Mouse (Mus musculus) left cerebral cortex, postnatal 10 days (tissue): Measurements from ENCODE around the gene Cpm. TPM values are rescaled to one million over a fixed set of nuclear protein-coding genes. Genes with fewer than 3 reads are reported as not detected.

Source experiments
- DNase-seq, 2 experiments: peaks; one replicate each; pipeline ENCODE4 v3.0.0; 2021 to 2022; ENCODE audit warnings: low spot score in 2 of 2, mixed read lengths in 1 of 2; ENCODE audit errors: extremely low spot score in 1 of 2
- intact Hi-C: fragments of 180-260 bp; cut with DNase I; formaldehyde crosslinking; loops from one replicate; pipeline ENCODE4 v1.15.1; 2025
- total RNA-seq, 2 experiments: library from RNA; stranded (reverse); gene quantifications; 2 replicates each; pipeline ENCODE4 v1.2.3; 2021

Cpm gene
- total RNA-seq, 2 experiments from 2014 or later: 2.0 to 3.3 TPM

DNA sequence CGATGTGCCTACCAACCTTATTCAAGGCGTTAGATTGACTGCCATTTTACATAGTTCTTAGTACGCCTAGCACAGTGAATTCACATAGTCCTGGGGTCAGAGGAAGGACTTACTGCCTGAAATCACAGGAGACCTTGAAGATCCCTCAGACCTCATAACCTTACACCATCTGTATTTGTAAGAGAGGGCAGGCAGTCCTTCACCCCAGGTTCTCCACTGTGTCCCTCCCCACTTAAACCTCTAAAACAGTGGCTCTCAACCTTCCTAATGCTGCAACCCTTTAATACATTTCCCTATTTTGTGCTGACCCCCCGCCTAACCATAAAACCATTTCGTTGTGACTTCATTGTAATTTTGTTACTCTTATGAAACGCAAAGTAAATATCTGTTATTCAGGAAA is 1.4 kb upstream of the Cpm start:
- intact Hi-C loops: no loop called here
- no peak for DNase-seq

DNA sequence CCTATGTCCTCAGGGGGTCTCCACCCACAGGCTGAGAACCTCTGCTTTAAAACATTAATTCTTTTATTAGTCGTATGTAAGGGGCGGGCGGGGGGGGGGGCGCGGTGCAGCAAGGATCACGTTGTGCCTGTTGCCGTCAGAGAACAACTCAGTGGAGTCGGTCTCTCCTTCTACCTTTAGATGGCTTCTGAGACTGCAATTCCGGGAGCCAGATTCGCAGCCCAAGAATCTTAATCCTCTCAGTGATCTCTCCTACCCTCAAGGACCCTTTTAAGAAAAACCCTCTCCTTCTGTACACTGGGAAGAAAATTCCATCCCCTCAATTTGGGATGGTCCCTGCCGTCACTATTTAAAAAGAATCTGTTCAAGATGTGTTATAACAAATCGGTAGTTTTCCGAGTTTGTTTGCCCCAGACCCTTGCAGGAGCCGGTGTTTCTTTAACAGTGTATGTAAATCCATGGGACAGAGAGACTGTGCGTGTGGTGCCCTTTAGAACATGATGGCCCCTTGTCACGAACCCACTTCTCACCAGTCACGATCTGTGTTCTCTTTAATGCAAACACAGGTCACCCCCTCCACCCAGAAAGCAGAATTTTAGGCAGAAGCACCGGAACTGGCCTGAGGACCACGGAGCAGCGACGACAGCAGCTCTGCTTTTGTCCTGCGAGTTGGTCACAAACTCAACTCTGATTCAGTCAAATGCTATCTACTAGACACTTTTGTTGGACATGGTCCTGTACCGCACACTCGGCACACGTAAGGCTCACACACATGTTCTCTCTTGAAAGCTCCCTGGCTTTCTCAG is 734 bp upstream of the Cpm start:
- intact Hi-C loops: no loop called here
- no peak for DNase-seq

DNA sequence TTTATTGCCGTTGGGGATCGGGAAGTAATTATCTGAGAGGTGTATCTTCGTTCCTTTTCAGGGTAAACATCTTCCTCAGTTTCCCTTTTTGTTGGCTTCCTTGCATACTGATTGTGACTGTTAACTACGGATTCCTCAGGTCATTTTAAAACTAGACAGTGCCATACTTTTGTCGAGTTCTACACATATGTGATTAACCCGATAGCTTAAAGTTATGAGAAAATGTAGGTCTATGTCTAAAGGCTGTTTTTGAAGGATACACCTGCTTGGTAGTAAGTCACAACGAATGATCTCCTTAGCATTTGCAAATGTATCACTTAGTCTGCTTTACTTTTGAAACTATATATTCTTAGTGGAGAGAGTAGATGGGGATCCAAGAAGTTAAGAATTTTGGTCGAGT is 876 bp downstream of the Cpm start:
- DNase-seq: no peak
- intact Hi-C loops: no loop called here

DNA sequence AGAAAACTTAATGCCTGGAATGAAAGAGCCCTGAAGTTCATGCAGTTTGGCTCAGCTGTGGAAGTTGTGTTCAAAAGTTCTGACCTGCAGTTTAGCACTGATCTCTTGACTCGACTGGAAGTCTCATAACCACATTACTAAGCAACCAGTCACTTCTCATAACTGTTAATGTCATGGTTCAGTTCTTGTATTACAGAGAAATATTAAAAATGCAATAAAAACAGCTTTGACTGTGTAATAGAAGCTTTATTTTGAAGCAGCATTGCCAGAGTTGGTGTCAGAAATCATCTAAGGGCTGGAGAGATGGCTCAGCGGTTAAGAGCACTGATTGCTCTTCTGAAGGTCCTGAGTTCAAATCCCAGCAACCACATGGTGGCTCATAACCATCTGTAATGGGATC is 1.5 kb downstream of the Cpm start:
- intact Hi-C loops: no loop called here
- DNase-seq: no peak

DNA sequence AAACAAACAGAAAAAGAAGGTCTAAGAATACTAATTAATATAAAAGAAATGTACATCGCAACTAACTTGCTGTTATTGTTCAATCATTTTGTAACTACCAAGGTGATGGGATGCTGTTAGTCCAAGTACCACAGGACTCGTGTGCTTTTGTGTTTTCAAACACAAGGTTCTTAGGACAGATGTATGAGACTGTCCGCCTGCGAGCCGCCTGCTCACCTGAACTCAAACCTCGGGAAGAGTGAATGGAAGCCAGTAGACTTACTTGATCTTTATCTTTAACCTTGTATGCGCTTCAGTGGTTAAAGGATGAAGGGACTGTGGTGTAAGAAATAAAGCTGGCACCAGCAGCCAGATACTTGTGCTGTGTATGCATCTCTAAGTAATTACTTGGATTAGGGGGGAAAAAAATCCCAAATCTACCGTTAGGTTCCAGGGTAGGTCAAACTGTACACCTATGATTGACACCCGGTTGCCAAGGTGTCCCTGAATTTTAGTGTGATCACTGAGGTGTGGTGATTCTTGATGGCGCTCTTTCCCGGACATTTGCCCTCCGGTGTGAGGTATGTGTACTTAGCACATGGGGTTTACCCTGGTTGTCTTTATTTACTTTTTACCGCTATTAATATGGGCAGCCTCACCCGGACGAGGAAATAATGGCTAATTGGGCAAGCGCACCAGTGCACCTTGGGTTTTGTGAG is 2.4 kb downstream of the Cpm start:
- intact Hi-C loops: no loop called here

DNA sequence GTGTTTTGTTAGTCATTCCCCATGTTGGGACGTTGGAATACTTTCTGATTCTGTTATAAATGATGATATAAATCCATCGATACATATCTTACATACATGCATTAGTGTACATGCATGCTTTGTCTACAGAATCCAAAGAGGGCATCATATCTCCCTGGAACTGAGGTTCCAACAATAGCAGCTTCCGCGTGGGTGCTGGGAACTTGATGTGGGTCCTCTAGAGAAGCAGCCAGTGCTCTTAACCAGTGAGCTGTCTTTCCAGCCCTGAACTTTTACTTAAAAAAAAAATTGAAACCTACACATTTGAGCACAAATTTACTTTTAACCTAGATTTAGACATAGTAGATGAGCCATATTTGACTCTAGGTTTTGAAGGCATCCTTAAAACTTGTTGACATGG is 3.1 kb downstream of the Cpm start:
- intact Hi-C loops: no loop called here
- DNase-seq: no peak

More for the DNA sequence above, 2.4 kb downstream of the Cpm start:
- no peak for DNase-seq

DNA sequence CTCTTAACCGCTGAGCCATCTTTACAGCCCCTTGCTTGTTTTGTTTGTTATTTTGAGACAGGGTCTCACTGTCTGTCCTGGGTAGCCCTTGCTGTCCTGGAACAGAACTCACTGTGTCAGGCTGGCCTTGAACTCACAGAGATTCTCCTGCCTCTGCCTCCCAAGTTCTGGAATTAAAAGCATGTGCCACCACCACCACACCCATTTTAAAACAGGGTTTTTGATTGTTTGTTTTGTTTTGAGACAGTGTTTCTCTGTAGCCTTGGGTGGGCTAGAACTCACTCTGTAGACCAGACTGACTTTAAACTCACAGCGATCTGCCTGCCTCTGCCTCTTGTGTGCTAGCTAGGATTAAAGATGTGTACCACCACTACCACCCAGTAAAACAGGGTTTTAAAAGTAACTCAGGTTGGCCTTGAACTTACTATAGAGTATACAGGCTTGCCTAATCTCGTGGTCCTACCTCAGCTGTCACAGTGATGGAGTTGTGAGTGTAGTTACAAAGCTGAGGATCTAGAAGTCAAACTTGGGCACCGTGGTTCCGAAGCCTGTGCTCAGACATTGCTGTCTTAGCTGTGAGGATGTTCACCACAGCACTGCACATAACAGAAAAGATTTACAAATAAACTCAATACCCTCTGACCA is 4.4 kb downstream of the Cpm start:
- intact Hi-C loops: no loop called here
- no peak for DNase-seq

DNA sequence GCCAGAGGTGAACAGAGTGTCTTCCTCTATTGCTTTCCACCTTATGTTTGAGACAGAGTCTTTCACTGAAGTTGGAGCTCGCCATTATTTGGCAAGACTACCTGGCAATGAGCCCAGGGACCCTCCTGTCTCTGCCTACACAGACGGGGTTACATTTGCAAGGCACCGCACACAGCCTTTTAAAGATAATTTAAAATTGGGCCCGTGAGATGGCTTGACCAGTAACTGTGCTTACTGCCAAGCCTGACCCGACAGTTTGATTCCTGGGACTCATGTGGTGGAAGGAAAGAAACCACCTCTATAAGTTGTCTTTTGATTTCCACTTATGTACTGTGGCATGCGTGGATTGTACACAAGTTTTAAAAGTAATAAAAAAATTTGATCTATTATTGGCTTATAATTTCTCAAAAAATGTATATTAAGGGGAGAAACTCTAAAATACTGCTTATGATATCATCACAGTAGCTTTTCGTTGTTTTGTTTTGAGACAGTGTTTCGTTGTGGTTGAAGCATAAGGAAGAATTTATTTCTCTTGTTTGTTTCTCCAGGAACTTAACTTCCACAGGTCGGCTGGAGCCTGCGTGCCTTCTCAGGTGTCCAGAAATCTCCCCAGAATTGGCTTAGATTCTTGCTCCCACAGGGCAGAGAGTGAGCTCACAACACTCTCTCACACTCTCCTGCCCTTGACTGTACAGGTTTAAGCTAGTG is 5.2 kb downstream of the Cpm start:
- no peak for DNase-seq
- intact Hi-C loops: no loop called here

DNA sequence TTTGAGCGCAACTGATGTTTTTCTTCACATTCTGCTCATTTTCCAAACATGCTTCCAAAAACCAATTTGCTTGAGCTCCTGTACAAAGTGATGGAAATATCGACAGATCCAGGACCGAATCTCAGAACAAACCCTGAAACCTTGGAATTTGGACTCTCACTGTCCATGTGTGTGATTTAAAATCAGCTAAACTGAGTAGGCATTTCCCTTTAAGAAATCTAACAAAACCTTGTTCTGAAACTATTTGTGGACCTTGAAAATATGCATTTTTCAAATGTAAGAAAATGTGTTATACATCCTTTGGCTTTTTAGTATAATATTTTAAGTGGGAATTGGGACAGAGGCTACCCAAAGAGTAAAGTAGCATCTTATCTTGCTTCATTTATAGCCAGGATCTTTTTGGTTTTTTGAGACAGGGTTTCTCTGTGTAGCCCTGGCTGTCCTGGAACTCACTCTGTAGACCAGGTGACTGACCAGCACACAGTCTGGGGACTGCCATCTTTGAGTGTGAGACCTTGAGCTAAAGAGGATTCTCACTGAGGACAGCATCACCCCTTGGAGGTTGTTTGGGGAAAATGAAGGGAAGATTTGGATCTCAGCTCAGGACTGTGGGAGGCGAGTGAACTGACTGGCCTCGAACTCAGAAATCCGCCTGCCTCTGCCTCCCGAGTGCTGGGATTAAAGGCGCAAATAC is 5.9 kb downstream of the Cpm start:
- intact Hi-C loops: no loop called here

DNA sequence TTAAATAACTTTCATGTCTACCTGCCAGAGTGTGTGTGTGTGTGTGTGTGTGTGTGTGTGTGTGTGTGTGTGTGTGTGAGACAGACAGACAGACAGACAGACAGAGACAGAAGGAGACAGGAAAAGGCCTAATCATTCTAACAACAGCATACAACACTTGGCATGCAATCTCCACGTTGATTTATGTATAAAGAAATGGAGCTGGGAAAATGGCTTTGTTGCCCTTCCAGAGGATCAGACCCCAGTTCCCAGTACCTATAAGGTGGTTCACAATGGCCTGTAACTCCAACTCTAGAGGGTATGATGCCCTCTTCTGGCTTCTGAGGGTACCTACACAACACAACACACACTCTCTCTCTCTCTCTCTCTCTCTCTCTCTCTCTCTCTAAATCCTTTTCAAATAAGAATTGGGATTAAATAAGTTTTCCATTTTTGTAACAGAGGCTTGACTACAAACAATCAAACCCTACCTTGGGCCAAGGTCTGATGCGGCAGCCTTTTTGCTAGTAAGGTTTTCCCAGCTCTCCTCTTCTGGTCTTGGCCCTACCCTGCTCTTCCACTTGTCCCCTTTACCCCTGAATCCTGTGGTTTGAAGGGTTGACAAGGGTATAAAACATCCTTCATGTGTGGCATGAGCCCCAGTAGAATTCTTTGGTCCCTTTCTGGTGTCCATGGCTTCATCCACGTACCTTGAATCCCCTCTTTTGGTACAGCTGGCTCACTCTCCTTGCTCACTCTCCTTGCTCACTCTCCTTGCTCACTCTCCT is 6.7 kb downstream of the Cpm start:
- intact Hi-C loops: no loop called here
- DNase-seq: no peak

More for the DNA sequence above, 5.9 kb downstream of the Cpm start:
- no peak for DNase-seq

DNA sequence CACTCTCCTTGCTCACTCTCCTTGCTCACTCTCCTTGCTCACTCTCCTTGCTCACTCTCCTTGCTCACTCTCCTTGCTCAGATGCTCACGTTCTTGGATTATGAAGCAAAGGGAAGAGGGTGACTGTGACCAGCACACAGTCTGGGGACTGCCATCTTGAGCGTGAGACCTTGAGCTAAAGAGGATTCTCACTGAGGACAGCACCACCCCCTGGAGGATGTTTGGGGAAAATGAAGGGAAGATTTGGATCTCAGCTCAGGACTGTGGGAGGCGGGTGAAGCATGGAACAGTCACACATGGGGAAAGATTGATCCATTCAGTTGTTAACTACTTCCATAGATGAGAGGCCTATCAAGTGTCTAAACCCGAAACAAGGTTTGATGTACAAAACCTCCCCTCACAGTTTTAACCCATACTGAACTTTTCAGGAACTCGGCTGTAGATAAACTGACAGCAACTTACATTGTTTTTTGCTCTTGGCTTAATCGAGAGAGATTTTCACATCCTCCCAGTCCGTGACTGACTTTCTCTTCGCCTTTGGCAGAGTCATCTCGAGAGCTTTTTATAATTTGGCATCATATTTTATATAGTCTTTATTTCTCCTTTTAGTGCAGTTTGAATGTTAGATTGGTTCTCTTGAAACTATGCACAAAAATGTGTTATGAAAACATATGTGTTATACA is 7.9 kb downstream of the Cpm start:
- DNase-seq: no peak
- intact Hi-C loops: no loop called here

DNA sequence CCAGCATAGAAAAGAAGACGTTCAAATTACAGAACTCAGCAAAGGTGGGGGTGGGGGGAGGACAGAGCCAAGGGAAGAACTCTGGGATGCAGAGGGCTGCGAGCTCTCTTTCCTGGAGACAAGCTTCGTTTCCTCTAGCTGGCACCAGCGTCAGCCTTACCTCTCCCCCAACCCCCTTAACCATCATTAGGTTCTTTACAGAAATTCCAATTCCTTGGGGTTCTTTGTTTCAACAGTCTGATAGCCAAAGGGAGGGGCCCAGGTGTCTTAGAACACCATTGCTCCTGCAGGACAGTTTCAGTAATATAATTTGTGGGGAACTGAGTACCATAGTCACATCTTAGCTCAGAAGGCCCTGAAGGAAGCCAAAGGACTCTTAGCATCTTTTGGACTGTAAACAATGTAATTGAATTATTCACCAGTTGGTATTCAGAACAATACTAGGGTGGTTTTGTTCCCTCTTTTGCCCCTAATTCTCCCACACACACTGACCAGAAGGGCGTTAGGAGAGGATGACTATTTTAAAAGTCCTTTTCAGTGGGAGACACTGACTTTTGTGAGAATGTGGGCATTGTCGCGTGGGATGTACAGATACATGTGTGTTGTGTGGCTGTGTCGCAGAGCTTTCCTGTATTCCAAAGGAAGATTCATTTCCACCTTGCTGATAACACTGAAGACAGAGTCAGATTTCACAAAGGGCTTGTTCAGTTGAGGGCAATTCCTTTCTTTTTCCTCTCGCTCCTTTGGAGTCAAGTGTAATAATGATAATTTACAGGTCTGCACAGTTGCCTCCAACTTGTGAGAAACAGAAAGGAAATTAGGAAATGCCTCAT is 8.7 kb downstream of the Cpm start:
- DNase-seq: no peak
- intact Hi-C loops: no loop called here

DNA sequence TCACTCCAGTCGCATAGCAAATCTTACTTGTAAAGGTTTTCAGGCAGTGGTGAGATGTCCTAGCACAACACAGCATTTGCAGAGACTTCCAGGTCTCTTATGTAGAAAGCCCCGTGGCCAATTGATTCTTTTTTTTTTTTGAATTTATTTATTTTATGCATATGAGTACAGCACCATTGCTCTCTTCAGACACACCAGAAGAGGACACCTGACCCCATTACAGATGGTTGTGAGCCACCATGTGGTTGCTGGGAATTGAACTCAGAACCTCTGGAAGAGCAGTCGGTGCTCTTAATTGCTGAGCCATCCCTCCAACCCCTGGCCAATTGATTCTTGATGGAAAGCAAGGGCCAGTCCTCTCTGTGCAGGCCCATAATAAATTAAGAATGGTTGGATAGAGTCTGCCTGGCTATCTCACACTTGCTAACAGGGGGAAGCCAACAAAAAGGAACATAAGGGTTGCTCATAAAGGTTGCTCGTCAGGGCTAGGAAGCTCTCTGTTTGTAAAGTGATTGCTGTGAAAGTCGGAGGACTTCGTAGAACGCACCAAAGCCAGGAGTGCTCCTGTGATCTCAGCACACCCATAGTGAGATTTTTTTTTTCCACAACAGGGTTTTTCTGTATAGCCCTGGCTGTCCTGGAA is 9.4 kb downstream of the Cpm start:
- intact Hi-C loops: no loop called here
- no peak for DNase-seq

DNA sequence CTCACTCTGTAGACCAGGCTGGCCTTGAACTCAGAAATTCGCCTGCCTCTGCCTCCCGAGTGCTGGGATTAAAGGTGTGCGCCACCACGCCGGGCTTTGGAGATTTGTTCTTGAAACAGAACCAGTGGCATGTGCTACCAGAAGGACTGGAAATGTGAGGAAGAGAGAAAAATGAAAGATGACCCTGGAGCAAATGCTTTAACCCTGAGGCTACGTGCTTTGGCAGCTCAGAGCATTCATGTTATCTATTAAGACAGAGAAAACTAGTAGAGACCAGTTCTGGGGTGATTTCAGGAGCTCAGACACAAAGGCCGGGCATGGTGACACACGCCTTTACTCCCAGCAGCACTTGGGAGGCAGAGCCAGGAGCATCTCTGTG is 9.9 kb downstream of the Cpm start:
- intact Hi-C loops: no loop called here
- DNase-seq: no peak

DNA sequence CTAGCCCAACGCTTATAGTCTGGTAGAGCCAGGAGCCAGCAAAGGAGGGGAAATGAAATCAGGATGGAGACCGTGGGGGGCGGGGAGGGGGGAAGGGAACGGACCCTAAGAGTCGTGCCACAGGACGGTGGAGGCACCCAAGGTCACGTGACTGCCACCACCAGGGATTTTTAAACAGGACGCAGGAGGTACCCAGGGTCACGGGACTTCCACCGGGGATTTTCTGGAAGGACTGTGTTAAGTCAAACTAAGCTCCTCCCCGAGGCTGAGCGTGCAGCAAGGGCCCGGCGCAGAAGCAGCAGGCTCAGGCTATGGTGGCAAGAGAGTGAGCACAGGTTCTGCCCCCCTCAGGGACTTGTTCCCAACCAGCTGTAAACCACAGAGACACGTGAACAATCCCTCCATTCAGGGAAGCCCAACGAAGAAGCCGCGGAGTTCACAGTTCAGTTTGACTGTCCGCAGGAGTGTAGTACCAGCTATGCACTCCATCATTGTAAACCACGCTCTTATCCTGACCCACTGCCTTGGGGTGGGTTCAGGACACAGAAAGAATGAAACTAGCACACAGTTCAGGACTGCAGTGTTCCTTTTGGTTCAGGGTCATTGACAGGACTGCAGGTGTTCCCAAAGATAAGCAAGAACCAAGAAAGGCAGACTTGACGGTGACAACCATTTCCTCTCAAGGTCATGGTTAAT is 10.7 kb downstream of the Cpm start:
- DNase-seq: no peak
- intact Hi-C loops: no loop called here

DNA sequence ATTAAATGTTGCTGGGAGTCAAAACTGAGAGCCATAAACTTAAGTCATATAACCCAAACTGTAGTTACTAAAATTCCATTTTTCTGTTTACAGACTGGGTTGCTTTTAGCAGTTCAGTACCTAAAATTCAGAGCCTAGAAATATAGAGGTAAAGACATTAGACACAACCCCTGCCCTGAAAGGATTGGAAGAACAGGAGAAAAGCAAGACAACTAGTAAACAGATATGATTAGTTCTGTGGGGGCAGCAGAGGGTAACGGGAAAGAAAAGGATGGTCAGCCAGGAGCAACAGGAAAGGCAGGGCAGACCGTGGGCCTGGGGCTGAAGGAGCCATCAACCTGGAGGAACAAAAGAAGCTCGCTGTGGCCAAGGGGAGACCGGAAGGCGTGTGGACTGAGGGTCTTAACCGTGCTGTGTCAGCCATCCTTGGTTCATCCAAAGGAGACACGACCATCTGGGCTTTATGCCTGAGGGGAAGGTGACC is 11.3 kb downstream of the Cpm start:
- no peak for DNase-seq
- intact Hi-C loops: no loop called here
